Mouse (Mus musculus) T-helper 1 cell (primary cell): ENCODE data around the gene Setd3.

Source experiments
- in situ Hi-C: fragments of 300-600 bp; cut with MboI, MseI; formaldehyde crosslinking; loops from one replicate; pipeline ENCODE4 v1.15.1; 2025; ENCODE audit warnings: high pct_unique_total_duplicates

Setd3 gene

GRCm38 (mm10) chr12:108179246-108179320 lies at the start of gene Setd3:
Setd3 (minus strand) TSS chr12:108179314.
- in situ Hi-C loops = no loop called here

- in situ Hi-C loops = no loop called here
Observed at GRCm38 (mm10) chr12:108227527-108227926, 48.4 kb upstream of the Setd3 start.

GRCm38 (mm10) chr12:108226941-108227340 lies 47.8 kb upstream of the Setd3 start:
- in situ Hi-C loops = no loop called here

- in situ Hi-C loops = no loop called here
Observed at GRCm38 (mm10) chr12:108226216-108226615, 47.1 kb upstream of the Setd3 start.

GRCm38 (mm10) chr12:108225781-108226180 lies 46.7 kb upstream of the Setd3 start:
- in situ Hi-C loops = no loop called here

GRCm38 (mm10) chr12:108223357-108223756 lies 44.2 kb upstream of the Setd3 start:
- in situ Hi-C loops = no loop called here

- in situ Hi-C loops = no loop called here
Observed at GRCm38 (mm10) chr12:108221712-108222111, 42.6 kb upstream of the Setd3 start.

- in situ Hi-C loops = no loop called here
Observed at GRCm38 (mm10) chr12:108221206-108221605, 42.1 kb upstream of the Setd3 start.

GRCm38 (mm10) chr12:108220621-108221020 lies 41.5 kb upstream of the Setd3 start:
- in situ Hi-C loops = no loop called here

- in situ Hi-C loops = loop anchor here (5.0 kb wide), 1 partner anchor 77 kb away; no protein-coding TSS in a partner anchor
Observed at GRCm38 (mm10) chr12:108219825-108220616, 40.9 kb upstream of the Setd3 start.

- in situ Hi-C loops = loop anchor here (5.0 kb wide), 1 partner anchor 78 kb away; no protein-coding TSS in a partner anchor
Observed at GRCm38 (mm10) chr12:108219163-108219562, 40.0 kb upstream of the Setd3 start.

- in situ Hi-C loops = loop anchor here (5.0 kb wide), 1 partner anchor 80 kb away; no protein-coding TSS in a partner anchor
Observed at GRCm38 (mm10) chr12:108217572-108217971, 38.5 kb upstream of the Setd3 start.

GRCm38 (mm10) chr12:108216611-108217370 lies 37.7 kb upstream of the Setd3 start:
- in situ Hi-C loops = loop anchor here (5.0 kb wide), 1 partner anchor 81 kb away; no protein-coding TSS in a partner anchor

GRCm38 (mm10) chr12:108215090-108215489 lies 36.0 kb upstream of the Setd3 start:
- in situ Hi-C loops = loop anchor here (5.0 kb wide), 1 partner anchor 82 kb away; no protein-coding TSS in a partner anchor

GRCm38 (mm10) chr12:108213090-108214041 lies 34.3 kb upstream of the Setd3 start:
- in situ Hi-C loops = no loop called here

GRCm38 (mm10) chr12:108212476-108212875 lies 33.4 kb upstream of the Setd3 start:
- in situ Hi-C loops = no loop called here

- in situ Hi-C loops = no loop called here
Observed at GRCm38 (mm10) chr12:108212071-108212470, 33.0 kb upstream of the Setd3 start.

GRCm38 (mm10) chr12:108210623-108211022 lies 31.5 kb upstream of the Setd3 start:
- in situ Hi-C loops = no loop called here

GRCm38 (mm10) chr12:108208726-108209438 lies 29.8 kb upstream of the Setd3 start:
- in situ Hi-C loops = no loop called here

- in situ Hi-C loops = no loop called here
Observed at GRCm38 (mm10) chr12:108208216-108208615, 29.1 kb upstream of the Setd3 start.

GRCm38 (mm10) chr12:108206641-108207040 lies 27.5 kb upstream of the Setd3 start:
- in situ Hi-C loops = no loop called here
